Mouse (Mus musculus) lung, embryonic 14.5 days (tissue): ENCODE data around the gene Mrpl37. TPM values are rescaled to one million over a fixed set of nuclear protein-coding genes. Genes with fewer than 3 reads are reported as not detected.

Experiments
- ATAC-seq: fragments of 200-750 bp; cut with Nextera tagmentation; 2 replicates; pipeline ENCODE4 v1.8.0; 2017; ENCODE audit warnings: mild to moderate bottlenecking, moderate TSS enrichment, moderate library complexity; ENCODE audit not compliant: insufficient read depth
- DNase-seq: peaks from one replicate; pipeline ENCODE4 v3.0.0-alpha.2; 2015
- H3K27ac ChIP-seq: fragments of 300-500 bp; sonication (generic); 2 replicates; pipeline ENCODE4 v1.5.1; 2014; ENCODE audit warnings: low read depth, mild to moderate bottlenecking, moderate library complexity
- H3K27me3 ChIP-seq: fragments of 300-500 bp; sonication (generic); 2 replicates; pipeline ENCODE4 v1.6.1; 2014; ENCODE audit warnings: low read length, control low read depth; ENCODE audit not compliant: insufficient read depth
- H3K36me3 ChIP-seq: fragments of 300-500 bp; sonication (generic); 2 replicates; pipeline ENCODE4 v1.6.1; 2014; ENCODE audit warnings: control low read depth; ENCODE audit not compliant: insufficient read depth
- H3K4me1 ChIP-seq: fragments of 300-500 bp; sonication (generic); 2 replicates; pipeline ENCODE4 v1.6.1; 2014; ENCODE audit warnings: antibody characterized with exemption, control low read depth; ENCODE audit not compliant: insufficient read depth
- H3K4me2 ChIP-seq: fragments of 300-500 bp; sonication (generic); 2 replicates; pipeline ENCODE4 v1.6.1; 2014; ENCODE audit warnings: mild to moderate bottlenecking
- H3K4me3 ChIP-seq: fragments of 300-500 bp; sonication (generic); 2 replicates; pipeline ENCODE4 v1.5.1; 2014; ENCODE audit warnings: low read depth, low read length
- H3K9ac ChIP-seq: fragments of 300-500 bp; sonication (generic); 2 replicates; pipeline ENCODE4 v1.6.1; 2014
- H3K9me3 ChIP-seq: fragments of 300-500 bp; sonication (generic); 2 replicates; pipeline ENCODE4 v1.6.1; 2016; ENCODE audit warnings: low read depth, low read length, control low read depth
- CTCF ChIP-seq: IDR thresholded peaks from 2 replicates; pipeline ENCODE4 v1.5.1; 2016; ENCODE audit warnings: antibody characterized with exemption, low read depth
- WGBS: fragments of 180-500 bp; shearing (Covaris S2); extraction: QIAGEN DNeasy Blood & Tissue Kit; methylation state at CpG from one replicate; pipeline ENCODE4 v1.1.7; 2014; 5-methylcytosine and 5-hydroxymethylcytosine counted together
- polyA plus RNA-seq: library from polyadenylated mRNA; unstranded; fragments of >200 nt; fragmentation: Nextera tagmentation; extraction: Ambion mirVana; gene quantifications from 2 replicates; pipeline ENCODE4 v1.2.1, GENCODE M21; 2014

Mrpl37 gene
- polyA plus RNA-seq, 1 experiment from 2014 or later, result 115 TPM

GRCm38 (mm10) chr4:107067151-107067840, 628 bp upstream of the Mrpl37 start:
- WGBS, result 4% methylated on average over 33 of the region's 33 CpGs
- peak overlapping the region; percentile 42 for H3K27ac ChIP-seq
- ATAC-seq, result peak; percentile 35

GRCm38 (mm10) chr4:107064394-107065098, 2.1 kb downstream of the Mrpl37 start:
- Histone ChIP-seq H3K27me3 (no peaks in the 10 kb centered on the region), H3K27ac (no peak overlapping the region), H3K4me2 (no peak overlapping the region), H3K4me1 (peaks cover 4% of the 10 kb centered on the region; the same call in 1 of the 2 replicates), H3K9me3 (no peaks in the 10 kb centered on the region), H3K36me3 (peaks cover 52% of the 10 kb centered on the region), H3K4me3 (no peak overlapping the region), H3K9ac (no peak overlapping the region)
- DNase-seq (no peak), ATAC-seq (no peak)
- TF ChIP-seq CTCF, result no peak
- 83% methylated on average over 5 of the region's 5 CpGs for WGBS

More at GRCm38 (mm10) chr4:107067151-107067840, 628 bp upstream of the Mrpl37 start:
- peaks cover 26% of the 10 kb centered on the region for H3K36me3 ChIP-seq
- TF ChIP-seq CTCF, result no peak
- peaks cover 4% of the 10 kb centered on the region; the same call in 1 of the 2 replicates for H3K4me1 ChIP-seq
- peak overlapping the region; percentile 95 for H3K4me3 ChIP-seq
- peak overlapping the region; percentile 84 for H3K9ac ChIP-seq
- H3K4me2 ChIP-seq, result peak overlapping the region; percentile 96
- no peaks in the 10 kb centered on the region for H3K27me3 ChIP-seq
- DNase-seq, result peak; percentile 55
- no peaks in the 10 kb centered on the region for H3K9me3 ChIP-seq

GRCm38 (mm10) chr4:107063214-107063613, 3.5 kb downstream of the Mrpl37 start:
- ATAC-seq (no peak), DNase-seq (no peak)
- Histone ChIP-seq H3K27ac (no peak overlapping the region), H3K4me2 (no peak overlapping the region), H3K9me3 (no peaks in the 10 kb centered on the region), H3K27me3 (no peaks in the 10 kb centered on the region), H3K4me3 (no peak overlapping the region), H3K36me3 (peaks cover 65% of the 10 kb centered on the region), H3K9ac (no peak overlapping the region), H3K4me1 (peaks cover 4% of the 10 kb centered on the region; the same call in 1 of the 2 replicates)
- no peak for TF ChIP-seq CTCF
- 85% methylated on average over 3 of the region's 3 CpGs for WGBS

- Histone ChIP-seq H3K4me2 (no peak overlapping the region), H3K27me3 (no peaks in the 10 kb centered on the region), H3K9me3 (no peaks in the 10 kb centered on the region), H3K4me3 (no peak overlapping the region), H3K4me1 (peaks cover 4% of the 10 kb centered on the region; the same call in 1 of the 2 replicates), H3K9ac (no peak overlapping the region), H3K36me3 (peaks cover 81% of the 10 kb centered on the region), H3K27ac (no peak overlapping the region)
- no peak for DNase-seq
- 91% methylated on average over 4 of the region's 4 CpGs for WGBS
- no peak for ATAC-seq
- TF ChIP-seq CTCF, result no peak
These were observed 5.1 kb downstream of the Mrpl37 start for GRCm38 (mm10) chr4:107061560-107061959.

GRCm38 (mm10) chr4:107058781-107059180, 7.9 kb downstream of the Mrpl37 start:
- no peak for DNase-seq
- no peak overlapping the region for H3K27ac ChIP-seq
- H3K36me3 ChIP-seq, result peaks cover 74% of the 10 kb centered on the region
- H3K9ac ChIP-seq, result no peak overlapping the region
- H3K4me3 ChIP-seq, result no peak overlapping the region
- no peaks in the 10 kb centered on the region for H3K4me1 ChIP-seq
- no peak for ATAC-seq
- no peak for TF ChIP-seq CTCF
- H3K9me3 ChIP-seq, result no peaks in the 10 kb centered on the region
- no peaks in the 10 kb centered on the region for H3K27me3 ChIP-seq
- 82% methylated on average over 6 of the region's 6 CpGs for WGBS
- H3K4me2 ChIP-seq, result no peak overlapping the region

- 83% methylated on average over 5 of the region's 5 CpGs for WGBS
- no peaks in the 10 kb centered on the region for H3K27me3 ChIP-seq
- H3K27ac ChIP-seq, result no peak overlapping the region
- DNase-seq (no peak), ATAC-seq (no peak)
- H3K36me3 ChIP-seq, result peaks cover 70% of the 10 kb centered on the region
- no peak overlapping the region for H3K4me3 ChIP-seq
- H3K9ac ChIP-seq, result no peak overlapping the region
- no peak overlapping the region for H3K4me2 ChIP-seq
- no peaks in the 10 kb centered on the region for H3K9me3 ChIP-seq
- H3K4me1 ChIP-seq, result no peaks in the 10 kb centered on the region
- TF ChIP-seq CTCF, result no peak
These were observed 8.3 kb downstream of the Mrpl37 start for GRCm38 (mm10) chr4:107058346-107058745.

- no peak overlapping the region for H3K27ac ChIP-seq
- H3K9me3 ChIP-seq, result no peaks in the 10 kb centered on the region
- peaks cover 50% of the 10 kb centered on the region for H3K36me3 ChIP-seq
- no peaks in the 10 kb centered on the region for H3K27me3 ChIP-seq
- H3K4me3 ChIP-seq, result no peak overlapping the region
- H3K4me2 ChIP-seq, result no peak overlapping the region
- 74% methylated on average over 3 of the region's 3 CpGs for whole genome bisulfite sequencing
- no peak for ATAC-seq
- no peak for TF ChIP-seq CTCF
- no peak for DNase-seq
- no peaks in the 10 kb centered on the region for H3K4me1 ChIP-seq
- no peak overlapping the region for H3K9ac ChIP-seq
These were observed 10.6 kb downstream of the Mrpl37 start for GRCm38 (mm10) chr4:107056088-107056487.
